Mouse (Mus musculus): ENCODE results near the gene Prr12. TPM values are rescaled to one million over a fixed set of nuclear protein-coding genes. Genes with fewer than 3 reads are reported as not detected.

Gene Prr12
- polyA plus RNA-seq, 1 experiment from 2014 or later = 4.1 TPM

- peaks cover 26% of the 10 kb centered on the region for H3K27me3 ChIP-seq (replicated peaks)
- H3K4me1 ChIP-seq = peaks cover 53% of the 10 kb centered on the region
- H3K4me2 ChIP-seq = peak overlapping the region; percentile 98
- H3K4me3 ChIP-seq = peak overlapping the region; percentile 93
- no peak for ATAC-seq
- H3K27ac ChIP-seq = peak overlapping the region; percentile 92
- H3K36me3 ChIP-seq = peaks cover 35% of the 10 kb centered on the region
- under 1% methylated on average over 20 of the region's 20 CpGs for WGBS (ENCODE audit: insufficient replicate concordance)
- H3K9ac ChIP-seq = peak overlapping the region; percentile 96
- no peaks in the 10 kb centered on the region for H3K9me3 ChIP-seq (replicated peaks)
These were observed 37.2 kb downstream of the Prr12 start for GRCm38 (mm10) chr7:45015344-45015956.

- WGBS (ENCODE audit: insufficient replicate concordance) = 95% methylated on average over 3 of the region's 3 CpGs
- H3K36me3 ChIP-seq = peaks cover 49% of the 10 kb centered on the region
- no peak for ATAC-seq
- peaks cover 50% of the 10 kb centered on the region for H3K4me1 ChIP-seq
- no peaks in the 10 kb centered on the region for H3K9me3 ChIP-seq (replicated peaks)
- H3K4me3 ChIP-seq = no peak overlapping the region
- H3K9ac ChIP-seq = no peak overlapping the region
- H3K27ac ChIP-seq = peak overlapping the region; percentile 92; the same call in 1 of the 2 replicates
- H3K4me2 ChIP-seq = peak overlapping the region; percentile 98; the same call in 1 of the 2 replicates
- H3K27me3 ChIP-seq (replicated peaks) = peaks cover 13% of the 10 kb centered on the region
These were observed 38.6 kb downstream of the Prr12 start for GRCm38 (mm10) chr7:45014096-45014451.

- peaks cover 7% of the 10 kb centered on the region for H3K27me3 ChIP-seq (replicated peaks)
- H3K9ac ChIP-seq = peak overlapping the region; percentile 49
- H3K27ac ChIP-seq = peak overlapping the region; percentile 60
- H3K9me3 ChIP-seq (replicated peaks) = no peaks in the 10 kb centered on the region
- ATAC-seq = no peak
- H3K4me3 ChIP-seq = no peak overlapping the region
- peaks cover 54% of the 10 kb centered on the region for H3K36me3 ChIP-seq
- peaks cover 44% of the 10 kb centered on the region for H3K4me1 ChIP-seq
- WGBS (ENCODE audit: insufficient replicate concordance) = 89% methylated on average over 16 of the region's 16 CpGs
- H3K4me2 ChIP-seq = peak overlapping the region; percentile 31
These were observed 39.1 kb downstream of the Prr12 start for GRCm38 (mm10) chr7:45013366-45014095.

GRCm38 (mm10) chr7:45012824-45013223 is 39.9 kb downstream of the Prr12 start:
- H3K4me2 ChIP-seq = peak overlapping the region; percentile 31
- no peak overlapping the region for H3K4me3 ChIP-seq
- H3K9ac ChIP-seq = peak overlapping the region; percentile 49; the same call in 1 of the 2 replicates
- peak overlapping the region; percentile 60 for H3K27ac ChIP-seq
- no peak for ATAC-seq
- peaks cover 37% of the 10 kb centered on the region for H3K4me1 ChIP-seq
- peaks cover 61% of the 10 kb centered on the region for H3K36me3 ChIP-seq
- WGBS (ENCODE audit: insufficient replicate concordance) = 49% methylated on average over 4 of the region's 4 CpGs
- H3K27me3 ChIP-seq (replicated peaks) = 0 out of 2 replicates have a peak, but pooled peaks cover under 1% of the 10 kb centered on the region
- H3K9me3 ChIP-seq (replicated peaks) = peaks cover under 1% of the 10 kb centered on the region; the same call in 1 of the 2 replicates

GRCm38 (mm10) chr7:45012011-45012410 is 40.7 kb downstream of the Prr12 start:
- H3K9me3 ChIP-seq (replicated peaks) = peaks cover 4% of the 10 kb centered on the region; the same call in 1 of the 2 replicates
- no peak for ATAC-seq
- H3K4me3 ChIP-seq = no peak overlapping the region
- H3K27me3 ChIP-seq (replicated peaks) = no peaks in the 10 kb centered on the region
- no peak overlapping the region for H3K9ac ChIP-seq
- H3K27ac ChIP-seq = no peak overlapping the region
- H3K4me1 ChIP-seq = peaks cover 35% of the 10 kb centered on the region
- H3K4me2 ChIP-seq = no peak overlapping the region
- 94% methylated on average over 6 of the region's 6 CpGs for WGBS (ENCODE audit: insufficient replicate concordance)
- peaks cover 69% of the 10 kb centered on the region for H3K36me3 ChIP-seq

- ATAC-seq = no peak
- Histone ChIP-seq H3K27me3 (replicated peaks) (no peaks in the 10 kb centered on the region), H3K4me3 (no peak overlapping the region), H3K4me1 (peaks cover 11% of the 10 kb centered on the region), H3K9me3 (replicated peaks) (peaks cover 4% of the 10 kb centered on the region; the same call in 1 of the 2 replicates), H3K27ac (no peak overlapping the region), H3K36me3 (peaks cover 100% of the 10 kb centered on the region), H3K4me2 (no peak overlapping the region), H3K9ac (no peak overlapping the region)
- 93% methylated on average over 19 of the region's 19 CpGs for WGBS (ENCODE audit: insufficient replicate concordance)
These were observed 44.3 kb downstream of the Prr12 start for GRCm38 (mm10) chr7:45008411-45008810.

GRCm38 (mm10) chr7:45007846-45008245 is 44.8 kb downstream of the Prr12 start:
- Histone ChIP-seq H3K4me3 (no peak overlapping the region), H3K4me2 (no peak overlapping the region), H3K9me3 (replicated peaks) (peaks cover 4% of the 10 kb centered on the region; the same call in 1 of the 2 replicates), H3K9ac (no peak overlapping the region), H3K27ac (no peak overlapping the region), H3K4me1 (peaks cover 7% of the 10 kb centered on the region), H3K27me3 (replicated peaks) (no peaks in the 10 kb centered on the region), H3K36me3 (peaks cover 100% of the 10 kb centered on the region)
- WGBS (ENCODE audit: insufficient replicate concordance) = 92% methylated on average over 30 of the region's 30 CpGs
- ATAC-seq = no peak

GRCm38 (mm10) chr7:45007141-45007540 is 45.5 kb downstream of the Prr12 start:
- H3K27me3 ChIP-seq (replicated peaks) = no peaks in the 10 kb centered on the region
- H3K9me3 ChIP-seq (replicated peaks) = peaks cover 4% of the 10 kb centered on the region; the same call in 1 of the 2 replicates
- no peak overlapping the region for H3K27ac ChIP-seq
- ATAC-seq = no peak
- H3K4me3 ChIP-seq = no peak overlapping the region
- no peak overlapping the region for H3K4me2 ChIP-seq
- H3K4me1 ChIP-seq = peaks cover 3% of the 10 kb centered on the region; the same call in 1 of the 2 replicates
- H3K36me3 ChIP-seq = peaks cover 100% of the 10 kb centered on the region
- no peak overlapping the region for H3K9ac ChIP-seq
- 92% methylated on average over 29 of the region's 29 CpGs for WGBS (ENCODE audit: insufficient replicate concordance)

- H3K27me3 ChIP-seq (replicated peaks) = no peaks in the 10 kb centered on the region
- peaks cover 4% of the 10 kb centered on the region; the same call in 1 of the 2 replicates for H3K9me3 ChIP-seq (replicated peaks)
- H3K27ac ChIP-seq = no peak overlapping the region
- no peak for ATAC-seq
- H3K9ac ChIP-seq = no peak overlapping the region
- peaks cover 100% of the 10 kb centered on the region for H3K36me3 ChIP-seq
- WGBS (ENCODE audit: insufficient replicate concordance) = 91% methylated on average over 12 of the region's 12 CpGs
- no peak overlapping the region for H3K4me3 ChIP-seq
- no peak overlapping the region for H3K4me2 ChIP-seq
- H3K4me1 ChIP-seq = peaks cover 7% of the 10 kb centered on the region; the same call in 1 of the 2 replicates
These were observed 46.2 kb downstream of the Prr12 start for GRCm38 (mm10) chr7:45006503-45006902.

- peaks cover 100% of the 10 kb centered on the region for H3K36me3 ChIP-seq
- H3K9me3 ChIP-seq (replicated peaks) = peaks cover 4% of the 10 kb centered on the region; the same call in 1 of the 2 replicates
- no peak for ATAC-seq
- H3K4me2 ChIP-seq = no peak overlapping the region
- no peaks in the 10 kb centered on the region for H3K27me3 ChIP-seq (replicated peaks)
- H3K4me1 ChIP-seq = peaks cover 18% of the 10 kb centered on the region
- no peak overlapping the region for H3K4me3 ChIP-seq
- no peak overlapping the region; the same call in 1 of the 2 replicates for H3K27ac ChIP-seq
- WGBS (ENCODE audit: insufficient replicate concordance) = 89% methylated on average over 6 of the region's 6 CpGs
- H3K9ac ChIP-seq = no peak overlapping the region
These were observed 47.2 kb downstream of the Prr12 start for GRCm38 (mm10) chr7:45005321-45005992.

GRCm38 (mm10) chr7:45004546-45004945 is 48.1 kb downstream of the Prr12 start:
- Histone ChIP-seq H3K27me3 (replicated peaks) (no peaks in the 10 kb centered on the region), H3K9ac (no peak overlapping the region)
- 61% methylated on average over 3 of the region's 3 CpGs for WGBS (ENCODE audit: insufficient replicate concordance)

More at GRCm38 (mm10) chr7:45004546-45004945, 48.1 kb downstream of the Prr12 start:
- peaks cover 26% of the 10 kb centered on the region for H3K4me1 ChIP-seq
- H3K36me3 ChIP-seq = peaks cover 100% of the 10 kb centered on the region
- peaks cover 4% of the 10 kb centered on the region; the same call in 1 of the 2 replicates for H3K9me3 ChIP-seq (replicated peaks)
- no peak for ATAC-seq
- no peak overlapping the region for H3K27ac ChIP-seq
- H3K4me2 ChIP-seq = no peak overlapping the region
- H3K4me3 ChIP-seq = no peak overlapping the region
